Mouse (Mus musculus): ENCODE data around the gene Snrnp25. TPM values are rescaled to one million over a fixed set of nuclear protein-coding genes. Genes with fewer than 3 reads are reported as not detected.

The Snrnp25 gene
- polyA plus RNA-seq, 1 experiment from 2014 or later, result 45.6 TPM

- Histone ChIP-seq H3K9ac (replicated peaks) (no peak overlapping the region), H3K4me3 (replicated peaks) (no peak overlapping the region), H3K9me3 (replicated peaks) (no peaks in the 10 kb centered on the region), H3K36me3 (no peaks in the 10 kb centered on the region), H3K4me2 (no peak overlapping the region), H3K27me3 (replicated peaks) (peaks cover 24% of the 10 kb centered on the region; the same call in 1 of the 2 replicates), H3K4me1 (peaks cover 55% of the 10 kb centered on the region), H3K27ac (replicated peaks) (no peak overlapping the region)
- 90% methylated on average over 10 of the region's 10 CpGs for WGBS
- ATAC-seq (ENCODE audit: low FRiP score), result no peak
Measured at GRCm38 (mm10) chr11:32219287-32219686, 14.1 kb downstream of the Snrnp25 start.

- Histone ChIP-seq H3K9me3 (replicated peaks) (no peaks in the 10 kb centered on the region), H3K4me1 (peaks cover 69% of the 10 kb centered on the region), H3K27me3 (replicated peaks) (peaks cover 24% of the 10 kb centered on the region; the same call in 1 of the 2 replicates), H3K36me3 (no peaks in the 10 kb centered on the region), H3K9ac (replicated peaks) (peak overlapping the region; percentile 69), H3K27ac (replicated peaks) (peak overlapping the region; percentile 81; the same call in 1 of the 2 replicates), H3K4me3 (replicated peaks) (peak overlapping the region; percentile 62), H3K4me2 (peak overlapping the region; percentile 98)
- ATAC-seq (ENCODE audit: low FRiP score), result 0 out of 2 replicates have a peak, but pooled peaks have one; percentile 3
- 40% methylated on average over 10 of the region's 10 CpGs for WGBS
Measured at GRCm38 (mm10) chr11:32220607-32221224, 15.5 kb downstream of the Snrnp25 start.

GRCm38 (mm10) chr11:32221225-32221950, 16.2 kb downstream of the Snrnp25 start:
- H3K27ac ChIP-seq (replicated peaks), result peak overlapping the region; percentile 81
- H3K4me2 ChIP-seq, result peak overlapping the region; percentile 98
- peak overlapping the region; percentile 62 for H3K4me3 ChIP-seq (replicated peaks)
- H3K9ac ChIP-seq (replicated peaks), result peak overlapping the region; percentile 69
- H3K36me3 ChIP-seq, result no peaks in the 10 kb centered on the region
- H3K9me3 ChIP-seq (replicated peaks), result no peaks in the 10 kb centered on the region
- 0 out of 2 replicates have a peak, but pooled peaks have one; percentile 14 for ATAC-seq (ENCODE audit: low FRiP score)
- 1% methylated on average over 40 of the region's 46 CpGs for WGBS
- H3K27me3 ChIP-seq (replicated peaks), result peaks cover 24% of the 10 kb centered on the region; the same call in 1 of the 2 replicates
- peaks cover 75% of the 10 kb centered on the region for H3K4me1 ChIP-seq

GRCm38 (mm10) chr11:32221951-32222409, 16.8 kb downstream of the Snrnp25 start, which contains the start of gene Rhbdf1:
Rhbdf1 (minus strand) TSS chr11:32222300.
- Histone ChIP-seq H3K36me3 (no peaks in the 10 kb centered on the region), H3K27me3 (replicated peaks) (peaks cover 24% of the 10 kb centered on the region; the same call in 1 of the 2 replicates), H3K4me2 (peak within 1 kb of the TSS; percentile 98), H3K9ac (replicated peaks) (peak within 1 kb of the TSS; percentile 69), H3K4me1 (peaks cover 80% of the 10 kb centered on the region), H3K4me3 (replicated peaks) (peak within 1 kb of the TSS; percentile 62), H3K27ac (replicated peaks) (peak within 1 kb of the TSS; percentile 81), H3K9me3 (replicated peaks) (no peaks in the 10 kb centered on the region)
- under 1% methylated on average over 42 of the region's 72 CpGs for WGBS
- peak; percentile 5; the same call in 1 of the 2 replicates for ATAC-seq (ENCODE audit: low FRiP score)

DNA sequence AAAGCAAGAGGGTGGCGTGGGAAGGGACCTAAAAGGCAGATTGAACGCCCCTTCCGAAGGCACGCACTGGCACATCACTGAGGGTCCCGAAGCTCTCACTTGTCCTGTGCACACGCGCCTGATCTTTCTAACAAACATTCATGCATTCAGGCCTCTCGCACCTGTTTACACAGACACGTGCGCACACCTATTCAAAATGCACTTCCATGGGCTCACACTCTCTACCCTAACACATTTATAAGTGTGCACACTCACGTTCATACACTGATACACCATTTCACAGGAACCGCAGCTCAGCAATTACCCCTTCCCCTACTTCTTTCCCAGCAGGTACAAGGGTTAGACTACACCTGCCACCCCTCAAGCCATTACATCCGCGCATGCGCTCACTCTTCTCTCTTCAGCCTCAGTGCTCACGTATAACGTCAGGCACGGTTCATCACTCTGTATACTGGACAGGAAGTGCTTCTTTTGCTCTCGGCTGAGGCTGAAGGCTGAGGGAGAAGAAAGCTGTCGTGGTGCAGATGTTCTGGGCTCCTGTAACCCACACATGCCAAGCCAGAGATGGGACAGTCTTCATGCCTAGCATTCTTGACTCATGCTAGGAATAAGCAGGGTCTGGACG, 17.5 kb downstream of the Snrnp25 start:
- Histone ChIP-seq H3K27ac (replicated peaks) (peak overlapping the region; percentile 81; the same call in 1 of the 2 replicates), H3K27me3 (replicated peaks) (peaks cover 24% of the 10 kb centered on the region; the same call in 1 of the 2 replicates), H3K4me1 (peaks cover 83% of the 10 kb centered on the region), H3K4me2 (peak overlapping the region; percentile 98), H3K9ac (replicated peaks) (peak overlapping the region; percentile 69), H3K9me3 (replicated peaks) (no peaks in the 10 kb centered on the region), H3K4me3 (replicated peaks) (peak overlapping the region; percentile 62), H3K36me3 (no peaks in the 10 kb centered on the region)
- ATAC-seq (ENCODE audit: low FRiP score), result no peak
- 8% methylated on average over 21 of the region's 21 CpGs for WGBS

DNA sequence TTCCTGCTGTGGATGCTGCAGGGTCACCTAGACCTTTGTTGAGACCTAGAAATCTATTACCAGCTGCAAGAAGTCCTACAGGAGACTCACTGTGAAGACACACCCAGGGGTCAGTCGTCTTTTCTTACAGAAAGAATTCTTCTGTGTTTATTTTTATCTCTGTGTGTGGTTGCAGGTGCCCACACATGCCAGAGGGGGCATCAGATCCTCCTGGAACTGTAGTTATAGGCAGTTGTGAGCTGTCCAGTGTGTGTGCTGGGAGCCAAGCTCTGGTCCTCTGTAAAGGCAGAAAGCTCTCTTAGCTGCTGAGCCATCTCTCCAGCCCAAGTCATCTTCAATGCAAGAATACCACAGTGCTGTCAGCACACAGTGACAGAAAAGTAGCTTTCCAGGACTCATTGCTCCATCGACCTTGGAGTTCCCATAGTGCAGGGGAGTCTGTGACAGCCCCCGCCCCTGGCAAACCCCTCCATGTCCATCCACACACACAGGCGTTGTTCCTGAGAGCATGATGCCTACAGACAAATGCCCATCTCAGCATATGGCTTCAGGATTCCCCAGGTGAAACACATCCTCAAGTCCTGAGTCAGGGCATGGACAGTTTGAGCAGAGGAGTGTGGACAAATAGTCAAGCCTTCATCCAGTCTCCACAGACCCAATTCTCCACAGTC, 18.2 kb downstream of the Snrnp25 start:
- Histone ChIP-seq H3K36me3 (0 out of 2 replicates have a peak, but pooled peaks cover 4% of the 10 kb centered on the region), H3K4me1 (peaks cover 84% of the 10 kb centered on the region), H3K27me3 (replicated peaks) (peaks cover 24% of the 10 kb centered on the region; the same call in 1 of the 2 replicates)

GRCm38 (mm10) chr11:32224468-32225139, 19.4 kb downstream of the Snrnp25 start:
- Histone ChIP-seq H3K27ac (replicated peaks) (peak overlapping the region; percentile 88), H3K9ac (replicated peaks) (no peak overlapping the region), H3K4me2 (no peak overlapping the region), H3K4me3 (replicated peaks) (no peak overlapping the region), H3K36me3 (peaks cover 9% of the 10 kb centered on the region; the same call in 1 of the 2 replicates), H3K27me3 (replicated peaks) (peaks cover 24% of the 10 kb centered on the region; the same call in 1 of the 2 replicates), H3K9me3 (replicated peaks) (no peaks in the 10 kb centered on the region), H3K4me1 (peaks cover 81% of the 10 kb centered on the region)
- WGBS, result 31% methylated on average over 4 of the region's 4 CpGs
- ATAC-seq (ENCODE audit: low FRiP score), result no peak

More for the DNA sequence above, 18.2 kb downstream of the Snrnp25 start:
- H3K4me3 ChIP-seq (replicated peaks), result no peak overlapping the region
- no peaks in the 10 kb centered on the region for H3K9me3 ChIP-seq (replicated peaks)
- H3K4me2 ChIP-seq, result no peak overlapping the region
- no peak for ATAC-seq (ENCODE audit: low FRiP score)
- no peak overlapping the region for H3K9ac ChIP-seq (replicated peaks)
- 65% methylated on average over 4 of the region's 4 CpGs for WGBS
- no peak overlapping the region for H3K27ac ChIP-seq (replicated peaks)

- Histone ChIP-seq H3K9me3 (replicated peaks) (no peaks in the 10 kb centered on the region), H3K4me2 (peak overlapping the region; percentile 74), H3K4me1 (peaks cover 73% of the 10 kb centered on the region), H3K36me3 (peaks cover 12% of the 10 kb centered on the region; the same call in 1 of the 2 replicates), H3K27ac (replicated peaks) (peak overlapping the region; percentile 88), H3K4me3 (replicated peaks) (0 out of 2 replicates have a peak overlapping the region, but pooled peaks have one; percentile 70), H3K9ac (replicated peaks) (no peak overlapping the region), H3K27me3 (replicated peaks) (peaks cover 24% of the 10 kb centered on the region; the same call in 1 of the 2 replicates)
- ATAC-seq (ENCODE audit: low FRiP score), result no peak
- 56% methylated on average over 7 of the region's 7 CpGs for WGBS
Measured at GRCm38 (mm10) chr11:32225222-32226104, 20.2 kb downstream of the Snrnp25 start.

GRCm38 (mm10) chr11:32226124-32226871, 21.1 kb downstream of the Snrnp25 start, which contains the start of gene Mpg:
Mpg (plus strand) TSS chr11:32226505.
- Histone ChIP-seq H3K9me3 (replicated peaks) (no peaks in the 10 kb centered on the region), H3K4me3 (replicated peaks) (peak within 1 kb of the TSS; percentile 70), H3K27ac (replicated peaks) (peak within 1 kb of the TSS; percentile 88), H3K4me1 (peaks cover 65% of the 10 kb centered on the region), H3K36me3 (peaks cover 20% of the 10 kb centered on the region), H3K4me2 (peak within 1 kb of the TSS; percentile 74), H3K27me3 (replicated peaks) (peaks cover 18% of the 10 kb centered on the region; the same call in 1 of the 2 replicates), H3K9ac (replicated peaks) (peak within 1 kb of the TSS; percentile 89)
- peak; percentile 90 for ATAC-seq (ENCODE audit: low FRiP score)
- 4% methylated on average over 47 of the region's 47 CpGs for WGBS

All from neural tube, embryonic 15.5 days (tissue).